Mouse (Mus musculus): ENCODE results near the gene Baz1b.
"Not testable (repeated sequence)": the region's sequence is repeated elsewhere in the genome, so short reads cannot be mapped to it uniquely, and the experiment has no call there.

Baz1b gene

DNA sequence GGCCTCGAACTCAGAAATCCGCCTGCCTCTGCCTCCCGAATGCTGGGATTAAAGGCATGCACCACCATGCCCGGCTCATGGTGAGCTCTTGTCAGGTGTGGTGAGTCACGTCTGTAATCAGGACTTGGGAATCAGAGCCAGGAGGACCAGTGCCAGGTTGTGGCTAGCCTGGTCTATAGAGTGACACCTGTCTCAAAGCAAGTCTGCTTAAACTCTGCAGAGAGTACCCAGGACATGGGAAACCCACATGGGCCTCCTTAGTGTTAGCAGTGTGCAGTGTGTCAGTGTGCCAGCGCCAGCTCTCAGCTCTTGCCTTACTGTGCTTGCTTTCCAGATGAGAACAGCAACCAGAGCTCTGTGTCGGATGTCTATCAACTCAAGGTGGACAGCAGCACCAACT, 7.4 kb upstream of the Baz1b start:
- in situ Hi-C loops (cut with MboI): no loop called here

DNA sequence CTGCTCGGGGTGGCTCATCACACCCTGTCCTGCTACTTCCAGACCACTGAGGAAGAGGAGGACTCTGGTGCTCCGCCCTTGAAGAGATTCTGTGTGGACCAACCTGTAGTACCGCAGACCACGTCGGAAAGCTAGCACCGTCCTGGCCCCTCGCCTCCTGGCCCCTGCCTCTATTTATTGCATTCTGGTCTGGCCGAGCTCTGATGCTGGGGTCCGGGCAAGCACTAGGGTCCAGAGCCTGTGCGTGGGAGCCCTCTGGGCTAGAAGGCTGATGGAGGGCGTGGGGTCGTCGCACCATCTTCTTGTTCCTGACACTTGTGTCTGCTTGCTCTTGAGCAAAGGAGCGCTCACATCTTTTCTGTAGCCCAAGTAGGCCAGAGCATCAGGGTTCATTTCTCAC, 6.3 kb upstream of the Baz1b start:
- in situ Hi-C loops (cut with MboI): no loop called here

DNA sequence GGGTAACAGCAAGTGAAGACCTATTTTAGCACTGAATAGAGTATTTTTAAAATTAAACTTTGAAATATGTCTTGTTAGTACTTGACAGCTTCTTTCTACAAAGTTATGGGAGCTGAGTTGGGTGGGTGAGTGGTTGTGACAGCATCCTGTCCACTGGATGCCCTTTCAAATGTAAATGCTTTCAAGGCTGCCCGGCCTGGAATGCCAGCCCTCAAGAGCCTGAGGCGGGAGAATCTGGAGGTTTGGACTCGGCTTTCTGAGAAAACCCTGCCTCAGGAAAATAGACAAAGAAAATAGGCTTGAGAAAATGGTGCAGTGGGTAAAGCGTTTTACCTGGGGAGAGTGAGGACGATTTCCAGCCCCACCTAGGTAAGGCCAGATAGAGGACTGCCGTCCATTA, 5.3 kb upstream of the Baz1b start:
- in situ Hi-C loops (cut with MboI): no loop called here

- in situ Hi-C loops (cut with MboI): no loop called here
Observed at GRCm38 (mm10) chr5:135183131-135183861, 3.8 kb upstream of the Baz1b start.

DNA sequence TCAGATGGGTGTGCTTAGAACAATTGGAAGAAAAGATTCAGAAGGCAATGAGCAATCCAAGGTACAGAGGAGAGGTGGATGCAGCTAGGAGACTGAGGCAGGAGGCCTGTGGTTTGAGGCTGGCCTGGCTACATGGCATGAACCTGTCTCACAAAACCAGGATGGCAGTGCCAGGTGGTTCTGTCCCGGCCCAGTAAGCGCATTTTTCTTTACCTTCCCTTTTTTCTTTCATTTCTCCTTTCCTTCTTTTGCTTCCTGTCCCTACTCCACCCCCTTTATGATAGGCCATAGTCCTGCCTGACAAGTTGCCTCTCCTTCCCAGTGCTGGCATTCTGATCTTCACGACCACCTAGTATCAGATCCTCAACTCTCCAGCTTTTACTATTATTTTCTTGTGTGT, 2.0 kb upstream of the Baz1b start:
- in situ Hi-C loops (cut with MboI): no loop called here

DNA sequence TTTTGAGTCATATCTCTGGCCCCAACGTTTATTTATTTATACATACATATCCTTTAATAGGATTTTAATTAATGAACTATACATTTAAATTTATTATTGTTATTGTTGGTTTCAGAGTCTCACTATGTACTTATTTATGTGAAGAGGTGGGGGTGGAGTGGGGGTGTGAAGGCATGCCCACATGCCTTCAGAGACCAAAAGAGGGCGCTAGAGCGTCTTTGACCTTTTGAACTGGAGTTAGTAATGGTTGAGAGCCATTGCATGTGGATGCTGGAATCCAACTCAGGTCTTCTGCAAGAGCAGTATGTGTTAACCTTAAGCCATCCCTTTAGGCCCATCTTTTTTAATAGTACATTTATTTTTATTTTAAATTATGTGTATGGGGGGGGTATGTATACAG, 1.5 kb upstream of the Baz1b start:
- in situ Hi-C loops (cut with MboI): no loop called here

GRCm38 (mm10) chr5:135186231-135186620, 838 bp upstream of the Baz1b start:
- in situ Hi-C loops (cut with MboI): no loop called here

GRCm38 (mm10) chr5:135187349-135188213, 517 bp downstream of the Baz1b start:
- in situ Hi-C loops (cut with MboI): no loop called here

DNA sequence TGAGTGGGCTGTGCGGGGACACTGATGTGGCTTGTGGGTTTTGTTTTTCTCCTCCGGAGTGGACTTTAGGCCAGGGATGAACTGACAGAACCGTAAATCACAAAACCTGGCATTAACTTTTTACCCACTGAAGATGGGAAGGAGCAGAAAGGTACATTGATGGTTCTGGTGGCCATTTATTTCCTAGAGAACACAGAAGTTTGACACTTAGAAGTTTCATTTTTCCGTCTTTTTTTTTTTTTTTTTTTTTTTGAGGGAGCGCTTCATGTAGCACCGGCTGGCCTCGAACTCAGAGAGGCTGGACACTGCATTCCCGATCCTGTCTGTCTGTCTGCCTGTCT, 1.1 kb downstream of the Baz1b start:
- in situ Hi-C loops (cut with MboI): no loop called here

DNA sequence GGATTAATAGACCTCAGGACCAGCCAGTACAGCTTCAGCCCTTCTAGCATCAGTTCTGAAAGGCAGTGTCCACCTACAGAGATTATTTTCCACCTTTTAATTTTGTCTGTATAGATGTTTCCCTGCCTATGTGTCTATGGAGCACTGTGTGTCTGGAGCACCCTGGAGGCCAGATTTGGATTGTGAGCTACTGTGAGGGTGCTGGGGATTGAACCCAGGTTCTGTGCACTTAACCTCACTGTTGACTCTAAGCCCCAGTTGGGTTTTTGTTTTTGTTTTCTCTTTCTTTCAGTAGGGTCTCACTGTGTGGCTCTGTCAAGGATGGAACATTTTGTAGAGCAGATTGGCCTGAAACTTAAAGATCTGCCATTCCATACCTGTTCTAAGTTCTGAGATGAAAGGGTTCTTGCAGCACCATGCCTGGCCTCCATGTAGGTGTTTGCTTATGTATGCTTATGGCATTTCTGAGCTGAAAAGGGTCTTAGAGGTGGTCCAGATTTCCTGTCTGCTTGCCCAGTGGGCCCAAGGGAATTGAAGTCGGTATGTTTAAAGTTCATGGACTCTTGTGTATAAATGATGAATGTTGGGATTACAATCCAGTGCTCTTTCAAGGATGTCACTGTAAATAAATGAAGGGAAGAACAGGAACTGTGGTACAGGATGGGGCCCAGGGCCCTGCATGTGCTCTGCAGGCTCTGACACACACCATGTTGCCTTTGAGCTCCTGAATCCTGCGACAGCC, 2.4 kb downstream of the Baz1b start:
- in situ Hi-C loops (cut with MboI): loop anchor here (10.0 kb wide), 1 partner anchor 75 kb away; no protein-coding TSS in a partner anchor

DNA sequence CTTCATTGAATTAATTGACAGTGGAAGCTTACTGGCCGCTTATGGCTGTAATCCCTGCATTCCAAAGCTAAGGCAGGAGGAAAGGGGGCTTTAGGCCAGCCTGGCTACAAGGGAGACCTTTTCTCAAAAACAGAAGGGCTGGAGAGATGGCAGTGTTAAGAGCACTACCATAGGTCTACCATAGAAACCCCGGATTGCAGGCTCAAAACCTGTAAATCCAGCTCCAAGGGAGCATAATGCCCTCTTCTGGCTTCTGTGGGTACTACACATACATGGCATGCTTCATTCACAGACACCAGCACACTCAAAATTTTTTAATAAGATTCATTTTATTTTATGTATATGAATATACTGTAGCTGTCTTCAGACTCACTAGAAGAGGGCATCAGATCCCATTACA, 4.6 kb downstream of the Baz1b start:
- in situ Hi-C loops (cut with MboI): loop anchor here (10.0 kb wide), 1 partner anchor 77 kb away; no protein-coding TSS in a partner anchor

DNA sequence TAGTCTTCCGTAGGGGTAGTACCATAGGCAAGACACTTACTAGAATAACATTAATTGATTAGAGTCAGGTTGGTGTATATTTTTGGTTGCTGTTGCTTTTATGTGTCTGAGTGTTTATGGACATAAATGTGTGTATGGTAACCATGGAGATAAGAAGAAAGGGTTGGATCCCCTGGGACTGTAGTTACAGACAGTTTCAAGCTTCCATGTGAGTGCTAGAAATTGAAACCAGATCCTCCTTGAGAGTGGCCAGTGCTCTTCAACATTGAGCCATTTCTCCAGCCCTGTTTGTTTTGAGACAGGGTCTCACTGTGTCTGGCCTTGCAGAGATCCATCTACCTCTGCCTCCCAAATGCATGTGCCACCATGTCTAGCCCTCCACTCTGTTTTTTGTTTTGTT, 5.4 kb downstream of the Baz1b start:
- in situ Hi-C loops (cut with MboI): loop anchor here (10.0 kb wide), 1 partner anchor 78 kb away; no protein-coding TSS in a partner anchor

DNA sequence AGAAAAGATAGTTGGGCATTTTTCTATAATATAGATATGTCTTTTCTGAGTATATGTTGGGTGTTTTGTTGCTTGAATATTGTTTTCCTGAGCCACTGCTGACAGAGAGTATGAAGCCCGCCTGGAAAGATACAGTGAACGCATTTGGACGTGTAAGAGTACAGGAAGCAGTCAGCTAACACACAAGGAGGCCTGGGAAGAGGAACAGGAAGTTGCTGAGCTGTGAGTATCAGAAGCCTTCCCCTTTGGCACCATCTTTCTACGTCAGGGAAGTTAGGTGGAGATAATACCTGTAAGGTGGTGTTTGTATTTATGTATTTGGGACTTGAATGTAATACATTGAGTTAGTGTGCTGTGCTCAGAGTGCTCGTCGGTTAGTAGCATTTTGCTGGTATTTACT, 9.3 kb downstream of the Baz1b start:
- in situ Hi-C loops (cut with MboI): loop anchor here (10.0 kb wide), 1 partner anchor 82 kb away; no protein-coding TSS in a partner anchor

GRCm38 (mm10) chr5:135202763-135203162, 15.7 kb downstream of the Baz1b start:
- in situ Hi-C loops (cut with MboI): no loop called here

GRCm38 (mm10) chr5:135208197-135208596, 21.1 kb downstream of the Baz1b start:
- in situ Hi-C loops (cut with MboI): no loop called here

- in situ Hi-C loops (cut with MboI): no loop called here
Observed at GRCm38 (mm10) chr5:135216871-135217270, 29.8 kb downstream of the Baz1b start.

DNA sequence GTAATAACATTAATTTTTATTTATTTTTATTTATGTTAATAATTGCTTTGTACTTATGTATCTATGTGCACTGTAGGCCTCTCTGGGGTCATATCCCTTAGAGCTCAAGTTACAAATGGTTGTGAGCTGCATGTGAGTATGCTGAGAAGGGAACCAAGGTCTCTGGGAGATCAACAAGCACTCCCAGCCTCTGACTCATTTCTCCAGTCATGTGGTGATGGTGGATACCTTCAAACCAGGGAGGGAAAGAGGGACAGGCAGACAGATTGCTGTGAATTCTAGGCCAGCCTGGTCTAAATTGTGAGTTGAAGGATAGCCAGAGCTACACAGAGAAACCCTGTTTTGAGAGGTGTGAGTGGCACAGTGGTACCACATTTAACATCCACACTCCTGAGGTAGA, 33.9 kb downstream of the Baz1b start:
- in situ Hi-C loops (cut with MboI): no loop called here

DNA sequence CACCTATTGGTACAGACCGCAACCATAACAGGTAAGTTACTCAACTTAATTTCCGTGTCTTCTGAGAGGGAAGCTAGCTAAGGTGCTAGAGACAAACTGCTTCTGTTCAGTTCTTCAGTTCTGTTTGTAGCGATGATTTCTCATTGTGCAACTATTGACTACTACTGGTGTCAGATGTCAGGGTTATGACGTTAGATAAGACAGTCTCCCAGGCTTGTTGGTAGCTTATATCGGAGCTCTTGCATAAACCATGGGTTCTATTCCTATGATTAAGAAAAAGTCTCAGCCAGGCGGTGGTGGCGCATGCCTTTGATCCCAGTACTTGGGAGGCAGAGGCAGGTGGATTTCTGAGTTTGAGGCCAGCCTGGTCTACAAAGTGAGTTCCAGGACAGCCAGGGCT, 35.0 kb downstream of the Baz1b start:
- in situ Hi-C loops (cut with MboI): no loop called here

- in situ Hi-C loops (cut with MboI): no loop called here
Observed at GRCm38 (mm10) chr5:135224169-135224568, 37.1 kb downstream of the Baz1b start.

DNA sequence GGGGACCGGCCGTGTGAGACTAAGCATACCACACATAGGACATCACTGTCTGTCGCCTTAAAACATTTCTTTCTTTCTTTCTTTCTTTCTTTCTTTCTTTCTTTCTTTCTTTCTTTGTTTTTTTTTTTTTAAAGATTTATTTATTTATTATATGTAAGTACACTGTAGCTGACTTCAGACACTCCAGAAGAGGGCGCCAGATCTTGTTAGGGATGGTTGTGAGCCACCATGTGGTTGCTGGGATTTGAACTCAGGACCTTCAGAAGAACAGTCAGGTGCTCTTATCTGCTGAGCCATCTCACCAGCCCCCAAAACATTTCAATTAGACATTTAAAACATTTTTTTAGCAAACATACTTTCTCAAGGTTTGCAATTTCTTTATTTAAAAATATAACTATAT, 38.8 kb downstream of the Baz1b start:
- in situ Hi-C loops (cut with MboI): not testable (repeated sequence)

DNA sequence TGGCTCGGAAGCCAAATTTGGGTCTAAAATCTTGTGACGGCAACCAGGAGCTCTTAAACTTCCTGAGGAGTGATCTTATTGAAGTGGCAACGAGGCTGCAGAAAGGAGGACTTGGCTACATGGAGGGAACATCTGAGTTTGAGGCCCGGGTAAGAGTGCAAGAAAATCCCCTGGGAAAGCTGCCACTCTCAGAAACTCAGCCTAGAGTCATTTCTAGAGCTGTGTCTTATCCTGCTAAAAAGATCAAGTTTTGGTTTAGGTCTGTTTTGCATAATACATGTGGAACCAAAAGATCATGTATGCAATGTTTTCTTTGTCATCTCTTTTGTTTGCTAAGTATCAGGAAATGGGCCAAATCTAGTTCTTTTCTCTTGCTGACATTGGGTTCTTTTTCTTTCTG, 43.1 kb downstream of the Baz1b start:
- in situ Hi-C loops (cut with MboI): no loop called here

- in situ Hi-C loops (cut with MboI): no loop called here
Observed at GRCm38 (mm10) chr5:135233166-135233920, 46.3 kb downstream of the Baz1b start.

All from mature B cell (primary cell).